Mouse (Mus musculus) hindbrain, embryonic 12.5 days (tissue): Measurements from ENCODE around the gene Dapk2. TPM values are rescaled to one million over a fixed set of nuclear protein-coding genes. Genes with fewer than 3 reads are reported as not detected.

Experiments
- ATAC-seq: fragments of 200-750 bp; cut with Nextera tagmentation; 2 replicates; pipeline ENCODE4 v1.8.0; 2017; ENCODE audit warnings: moderate TSS enrichment; ENCODE audit not compliant: low FRiP score
- H3K27ac ChIP-seq: fragments of 300-500 bp; sonication (generic); 2 replicates; pipeline ENCODE4 v1.5.1; 2016; ENCODE audit warnings: mild to moderate bottlenecking
- H3K27me3 ChIP-seq: fragments of 300-500 bp; sonication (generic); 2 replicates; pipeline ENCODE4 v1.6.1; 2016; ENCODE audit warnings: mild to moderate bottlenecking
- H3K36me3 ChIP-seq: fragments of 300-500 bp; sonication (generic); 2 replicates; pipeline ENCODE4 v1.6.1; 2016; ENCODE audit warnings: mild to moderate bottlenecking
- H3K4me1 ChIP-seq: fragments of 300-500 bp; sonication (generic); 2 replicates; pipeline ENCODE4 v1.6.1; 2016
- H3K4me2 ChIP-seq: fragments of 300-500 bp; sonication (generic); replicated peaks from 2 replicates; pipeline ENCODE4 v1.6.1; 2016; ENCODE audit warnings: mild to moderate bottlenecking
- H3K4me3 ChIP-seq: fragments of 300-500 bp; sonication (generic); 2 replicates; pipeline ENCODE4 v1.5.1; 2016; ENCODE audit warnings: mild to moderate bottlenecking
- H3K9ac ChIP-seq: fragments of 300-500 bp; sonication (generic); 2 replicates; pipeline ENCODE4 v1.6.1; 2016; ENCODE audit warnings: mild to moderate bottlenecking, moderate library complexity
- H3K9me3 ChIP-seq: fragments of 300-500 bp; sonication (generic); replicated peaks from 2 replicates; pipeline ENCODE4 v1.6.1; 2016; ENCODE audit warnings: mild to moderate bottlenecking
- WGBS: fragments of 180-500 bp; shearing (Covaris S2); methylation state at CpG from one replicate; pipeline ENCODE4 v1.1.7; 2016; 5-methylcytosine and 5-hydroxymethylcytosine counted together
- polyA plus RNA-seq: library from polyadenylated mRNA; unstranded; fragments of >200 nt; fragmentation: Nextera tagmentation; extraction: Ambion mirVana; gene quantifications from 2 replicates; pipeline ENCODE4 v1.2.1, GENCODE M21; 2016

Dapk2 gene
- polyA plus RNA-seq, 1 experiment from 2014 or later = 3.7 TPM

GRCm38 (mm10) chr9:66293319-66293718 is 135.3 kb downstream of the Dapk2 start:
- Histone ChIP-seq H3K4me1 (peaks cover 12% of the 10 kb centered on the region), H3K9me3 (no peaks in the 10 kb centered on the region), H3K4me3 (no peak overlapping the region), H3K9ac (no peak overlapping the region), H3K27ac (no peak overlapping the region), H3K4me2 (no peak overlapping the region), H3K27me3 (no peaks in the 10 kb centered on the region), H3K36me3 (no peaks in the 10 kb centered on the region)
- WGBS = 93% methylated on average over 2 of the region's 2 CpGs
- no peak for ATAC-seq

- no peaks in the 10 kb centered on the region for H3K9me3 ChIP-seq
- H3K4me2 ChIP-seq = no peak overlapping the region
- no peaks in the 10 kb centered on the region for H3K27me3 ChIP-seq
- no peak overlapping the region for H3K27ac ChIP-seq
- no peak overlapping the region for H3K9ac ChIP-seq
- no peak for ATAC-seq
- 88% methylated on average over 1 of the region's 1 CpGs for WGBS
- H3K4me1 ChIP-seq = peaks cover 12% of the 10 kb centered on the region
- no peak overlapping the region for H3K4me3 ChIP-seq
- no peaks in the 10 kb centered on the region for H3K36me3 ChIP-seq
Measured at GRCm38 (mm10) chr9:66294227-66294626, 136.2 kb downstream of the Dapk2 start.

GRCm38 (mm10) chr9:66294980-66295410 is 137.0 kb downstream of the Dapk2 start:
- Histone ChIP-seq H3K36me3 (no peaks in the 10 kb centered on the region), H3K27me3 (no peaks in the 10 kb centered on the region), H3K27ac (peak overlapping the region; percentile 53), H3K9me3 (no peaks in the 10 kb centered on the region), H3K4me1 (peaks cover 12% of the 10 kb centered on the region), H3K4me2 (no peak overlapping the region), H3K4me3 (no peak overlapping the region), H3K9ac (no peak overlapping the region)
- peak; percentile 22; the same call in 1 of the 2 replicates for ATAC-seq
- 5% methylated on average over 3 of the region's 3 CpGs for WGBS

- 69% methylated on average over 6 of the region's 6 CpGs for WGBS
- Histone ChIP-seq H3K9ac (no peak overlapping the region), H3K9me3 (no peaks in the 10 kb centered on the region), H3K4me1 (peaks cover 12% of the 10 kb centered on the region), H3K27ac (peak overlapping the region; percentile 53; the same call in 1 of the 2 replicates), H3K4me3 (no peak overlapping the region), H3K27me3 (no peaks in the 10 kb centered on the region), H3K36me3 (no peaks in the 10 kb centered on the region), H3K4me2 (no peak overlapping the region)
- ATAC-seq = no peak
Measured at GRCm38 (mm10) chr9:66295577-66296120, 137.6 kb downstream of the Dapk2 start.

GRCm38 (mm10) chr9:66298783-66299182 is 140.8 kb downstream of the Dapk2 start:
- Histone ChIP-seq H3K36me3 (no peaks in the 10 kb centered on the region), H3K4me2 (no peak overlapping the region), H3K27ac (no peak overlapping the region), H3K4me1 (peaks cover 12% of the 10 kb centered on the region), H3K27me3 (no peaks in the 10 kb centered on the region), H3K9ac (no peak overlapping the region), H3K9me3 (no peaks in the 10 kb centered on the region), H3K4me3 (no peak overlapping the region)
- WGBS = 86% methylated on average over 4 of the region's 4 CpGs
- ATAC-seq = no peak

GRCm38 (mm10) chr9:66300448-66301027 is 142.5 kb downstream of the Dapk2 start:
- no peak overlapping the region for H3K27ac ChIP-seq
- 97% methylated on average over 2 of the region's 2 CpGs for WGBS
- H3K4me2 ChIP-seq = no peak overlapping the region
- H3K4me3 ChIP-seq = no peak overlapping the region
- H3K9me3 ChIP-seq = no peaks in the 10 kb centered on the region
- H3K27me3 ChIP-seq = no peaks in the 10 kb centered on the region
- ATAC-seq = no peak
- peaks cover 7% of the 10 kb centered on the region for H3K4me1 ChIP-seq
- no peak overlapping the region for H3K9ac ChIP-seq
- no peaks in the 10 kb centered on the region for H3K36me3 ChIP-seq

GRCm38 (mm10) chr9:66304320-66305090 is 146.5 kb downstream of the Dapk2 start:
- Histone ChIP-seq H3K4me2 (no peak overlapping the region; the same call in 1 of the 2 replicates), H3K9me3 (no peaks in the 10 kb centered on the region), H3K27ac (no peak overlapping the region), H3K27me3 (no peaks in the 10 kb centered on the region), H3K9ac (no peak overlapping the region), H3K4me1 (peaks cover 10% of the 10 kb centered on the region), H3K36me3 (no peaks in the 10 kb centered on the region), H3K4me3 (no peak overlapping the region)
- no peak for ATAC-seq
- 91% methylated on average over 3 of the region's 3 CpGs for WGBS

- ATAC-seq = no peak
- Histone ChIP-seq H3K27me3 (no peaks in the 10 kb centered on the region), H3K9me3 (no peaks in the 10 kb centered on the region), H3K4me1 (peaks cover 10% of the 10 kb centered on the region), H3K36me3 (no peaks in the 10 kb centered on the region), H3K4me3 (no peak overlapping the region), H3K4me2 (peak overlapping the region; percentile 27), H3K27ac (0 out of 2 replicates have a peak overlapping the region, but pooled peaks have one; percentile 44), H3K9ac (no peak overlapping the region)
- 56% methylated on average over 25 of the region's 25 CpGs for WGBS
Measured at GRCm38 (mm10) chr9:66305121-66306112, 147.4 kb downstream of the Dapk2 start.

- Histone ChIP-seq H3K36me3 (no peaks in the 10 kb centered on the region), H3K9me3 (no peaks in the 10 kb centered on the region), H3K27ac (no peak overlapping the region), H3K4me2 (no peak overlapping the region), H3K4me3 (no peak overlapping the region), H3K27me3 (no peaks in the 10 kb centered on the region), H3K9ac (no peak overlapping the region), H3K4me1 (peaks cover 10% of the 10 kb centered on the region)
- ATAC-seq = no peak
- WGBS = 82% methylated on average over 3 of the region's 3 CpGs
Measured at GRCm38 (mm10) chr9:66306414-66306813, 148.4 kb downstream of the Dapk2 start.

GRCm38 (mm10) chr9:66307341-66307740 is 149.3 kb downstream of the Dapk2 start:
- no peak for ATAC-seq
- H3K4me2 ChIP-seq = no peak overlapping the region
- WGBS = 30% methylated on average over 2 of the region's 2 CpGs

GRCm38 (mm10) chr9:66308741-66309140 is 150.7 kb downstream of the Dapk2 start:
- Histone ChIP-seq H3K4me1 (peaks cover 10% of the 10 kb centered on the region), H3K36me3 (no peaks in the 10 kb centered on the region), H3K4me2 (no peak overlapping the region), H3K9ac (no peak overlapping the region), H3K9me3 (no peaks in the 10 kb centered on the region), H3K4me3 (no peak overlapping the region), H3K27ac (no peak overlapping the region), H3K27me3 (no peaks in the 10 kb centered on the region)
- no peak for ATAC-seq
- 86% methylated on average over 4 of the region's 4 CpGs for WGBS

More at GRCm38 (mm10) chr9:66307341-66307740, 149.3 kb downstream of the Dapk2 start:
- H3K4me1 ChIP-seq = peaks cover 10% of the 10 kb centered on the region
- no peak overlapping the region for H3K9ac ChIP-seq
- H3K27ac ChIP-seq = no peak overlapping the region
- H3K9me3 ChIP-seq = no peaks in the 10 kb centered on the region
- no peaks in the 10 kb centered on the region for H3K27me3 ChIP-seq
- H3K36me3 ChIP-seq = no peaks in the 10 kb centered on the region
- no peak overlapping the region for H3K4me3 ChIP-seq

- no peaks in the 10 kb centered on the region for H3K4me1 ChIP-seq
- no peak overlapping the region for H3K4me2 ChIP-seq
- H3K4me3 ChIP-seq = no peak overlapping the region
- no peaks in the 10 kb centered on the region for H3K9me3 ChIP-seq
- H3K27me3 ChIP-seq = no peaks in the 10 kb centered on the region
- no peak overlapping the region for H3K27ac ChIP-seq
- H3K9ac ChIP-seq = no peak overlapping the region
- no peak for ATAC-seq
- WGBS = 44% methylated on average over 3 of the region's 3 CpGs
- no peaks in the 10 kb centered on the region for H3K36me3 ChIP-seq
Measured at GRCm38 (mm10) chr9:66311458-66311857, 153.4 kb downstream of the Dapk2 start.
